Mouse (Mus musculus): Measurements from ENCODE around the gene Homer2.
A peak's percentile ranks its signal among the peaks of the same experiment; 100 is the strongest.

Gene Homer2

GRCm38 (mm10) chr7:81707471-81708140 lies at the start of gene Homer2:
Homer2 (minus strand) TSS chr7:81707527.
- no peak for DNase-seq

DNA sequence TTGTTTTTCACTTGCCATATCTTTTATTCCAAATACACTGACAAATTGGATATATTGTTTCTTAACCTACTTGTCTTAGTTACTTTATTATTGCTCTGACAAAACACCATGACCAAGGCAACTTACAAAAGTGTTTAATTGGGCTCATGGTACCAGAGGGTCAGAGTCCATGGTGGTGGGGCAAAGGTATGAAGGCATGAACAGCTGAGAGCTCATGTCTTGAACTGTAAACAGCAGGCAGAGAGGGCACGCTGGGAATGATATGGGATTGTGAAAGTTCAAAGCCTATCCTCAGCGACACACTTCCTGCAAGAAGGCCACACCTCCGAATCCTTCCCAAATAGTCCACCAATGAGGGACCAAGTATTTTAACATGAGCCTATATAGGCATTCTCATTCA lies 40.6 kb upstream of the Homer2 start:
- no peak for DNase-seq

DNA sequence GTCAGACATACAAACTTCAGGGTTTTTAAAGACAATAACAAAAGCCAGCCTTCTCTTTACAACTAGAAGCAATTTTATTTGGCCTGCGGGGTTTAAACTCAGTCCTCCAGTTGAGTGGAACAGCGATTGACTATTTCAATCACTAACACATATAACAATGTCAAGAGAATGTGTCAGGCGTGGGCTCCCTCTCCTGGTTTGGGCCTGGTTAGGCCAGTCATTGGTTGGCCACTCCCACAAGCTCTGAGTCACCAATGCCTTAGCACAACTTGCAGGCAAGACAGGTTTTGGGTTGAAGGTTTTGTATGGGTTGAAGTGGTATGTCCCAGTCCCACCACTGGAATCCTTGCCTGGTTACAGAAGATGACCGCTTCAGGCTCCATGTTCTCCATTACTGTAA lies 36.8 kb upstream of the Homer2 start:
- peak; percentile 49 to 60 for DNase-seq

- DNase-seq: no peak
These were observed 32.7 kb upstream of the Homer2 start for GRCm38 (mm10) chr7:81740010-81740409.

- DNase-seq: no peak
These were observed 31.5 kb upstream of the Homer2 start for GRCm38 (mm10) chr7:81738720-81739385.

DNA sequence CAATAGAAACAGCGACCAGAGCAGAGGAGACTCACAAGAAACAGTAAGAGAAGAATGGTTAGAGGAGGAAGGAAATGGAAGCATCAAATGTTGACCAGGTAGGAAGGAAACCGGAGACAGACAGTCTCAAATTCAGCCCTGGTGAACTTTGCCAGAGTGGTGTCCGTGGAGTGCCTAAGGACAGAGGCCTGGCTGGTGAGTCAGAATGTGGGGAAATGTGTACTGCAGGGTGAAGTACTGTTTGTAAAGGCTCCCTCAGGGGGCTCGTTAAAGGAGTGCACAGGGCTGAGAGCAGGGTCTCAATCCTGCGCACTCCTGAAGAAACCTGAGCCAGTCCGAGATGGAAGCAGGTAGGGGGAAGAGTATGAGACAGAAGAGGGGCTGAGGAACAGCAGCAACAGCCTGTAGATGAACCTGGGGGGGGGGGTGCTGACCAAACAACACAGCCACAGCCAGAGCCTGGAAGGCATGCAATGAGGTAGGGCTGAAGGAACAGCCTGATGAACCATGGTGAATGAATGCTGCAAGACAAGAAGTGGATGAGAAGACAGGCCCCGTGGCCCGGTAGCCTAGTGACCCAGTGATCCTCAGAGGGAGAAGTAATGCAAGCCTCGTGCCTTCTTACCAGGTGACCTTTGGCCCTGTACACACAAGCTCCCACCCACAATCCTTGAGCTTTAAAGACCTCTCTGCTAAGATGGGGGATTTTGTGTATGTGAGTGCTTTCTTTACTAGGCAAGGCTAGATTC lies 28.1 kb upstream of the Homer2 start:
- DNase-seq: no peak

DNA sequence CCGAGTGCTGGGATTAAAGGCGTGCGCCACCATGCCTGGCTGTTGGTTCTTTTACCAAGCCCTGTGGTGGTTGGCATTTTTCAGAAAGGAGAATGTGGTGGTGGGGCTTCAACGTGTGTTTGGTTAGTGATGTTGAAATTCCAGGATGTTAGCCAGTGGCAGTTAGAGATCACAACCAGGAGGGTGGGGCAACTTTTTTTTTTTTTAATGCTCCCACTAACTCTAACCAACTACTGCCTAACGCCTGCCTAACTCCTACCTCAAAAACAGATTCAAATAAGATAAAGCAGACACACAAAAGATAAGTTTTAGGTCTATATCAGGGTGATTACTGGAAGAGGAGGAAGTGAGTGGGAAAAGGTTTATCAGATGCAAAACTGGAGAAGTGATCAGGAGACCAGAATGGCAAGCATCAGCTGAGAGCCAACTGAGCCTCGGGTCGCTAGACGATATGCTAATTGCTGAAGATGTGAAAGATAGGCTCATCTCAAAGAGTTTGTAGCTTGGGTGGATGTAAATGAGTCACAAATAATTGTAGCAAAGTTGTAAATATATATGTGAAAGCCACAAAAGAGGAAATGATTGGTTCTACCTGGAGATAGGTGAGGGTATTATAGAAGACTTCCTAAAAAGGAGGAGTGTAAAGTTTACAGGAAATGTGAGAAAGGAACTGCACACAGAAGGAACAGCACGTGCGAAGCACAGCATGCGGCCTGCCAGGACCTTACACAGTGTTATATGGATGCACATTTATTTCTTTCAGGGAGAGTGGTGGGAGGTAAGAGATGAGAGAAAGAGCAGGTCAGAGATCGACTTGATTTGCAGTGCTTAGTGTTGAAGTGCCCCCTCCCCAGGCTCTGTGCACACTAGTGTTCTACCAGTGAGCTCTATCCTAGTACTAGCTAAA lies 25.1 kb upstream of the Homer2 start:
- DNase-seq: no peak

- no peak for DNase-seq
These were observed 23.9 kb upstream of the Homer2 start for GRCm38 (mm10) chr7:81731181-81731651.

- DNase-seq: no peak
These were observed 22.5 kb upstream of the Homer2 start for GRCm38 (mm10) chr7:81729787-81730186.

- DNase-seq: no peak
These were observed 20.4 kb upstream of the Homer2 start for GRCm38 (mm10) chr7:81727716-81728115.

GRCm38 (mm10) chr7:81726728-81727005 lies 19.3 kb upstream of the Homer2 start:
- DNase-seq: no peak

GRCm38 (mm10) chr7:81725986-81726727 lies 18.8 kb upstream of the Homer2 start:
- DNase-seq: no peak

GRCm38 (mm10) chr7:81723851-81724250 lies 16.5 kb upstream of the Homer2 start:
- no peak for DNase-seq

DNA sequence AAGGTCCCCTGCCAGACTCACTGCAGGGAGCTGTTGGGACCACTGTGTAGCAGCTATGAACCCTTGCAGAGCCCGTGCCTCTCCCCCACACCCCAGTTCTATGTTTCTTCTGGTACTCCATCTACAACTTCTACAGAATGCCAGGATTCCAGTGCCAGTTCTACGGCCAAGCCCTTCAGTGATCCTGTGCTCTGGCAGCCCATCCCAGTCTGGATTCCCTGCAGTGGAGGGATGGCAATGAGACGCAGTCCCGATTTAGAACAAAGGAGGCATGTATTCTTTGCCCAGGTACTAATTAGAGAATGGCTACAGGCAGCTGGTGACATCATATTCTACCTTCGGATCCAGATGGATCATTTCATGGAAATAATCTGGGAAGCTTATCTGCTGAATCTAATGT lies 13.9 kb upstream of the Homer2 start:
- DNase-seq: no peak

DNA sequence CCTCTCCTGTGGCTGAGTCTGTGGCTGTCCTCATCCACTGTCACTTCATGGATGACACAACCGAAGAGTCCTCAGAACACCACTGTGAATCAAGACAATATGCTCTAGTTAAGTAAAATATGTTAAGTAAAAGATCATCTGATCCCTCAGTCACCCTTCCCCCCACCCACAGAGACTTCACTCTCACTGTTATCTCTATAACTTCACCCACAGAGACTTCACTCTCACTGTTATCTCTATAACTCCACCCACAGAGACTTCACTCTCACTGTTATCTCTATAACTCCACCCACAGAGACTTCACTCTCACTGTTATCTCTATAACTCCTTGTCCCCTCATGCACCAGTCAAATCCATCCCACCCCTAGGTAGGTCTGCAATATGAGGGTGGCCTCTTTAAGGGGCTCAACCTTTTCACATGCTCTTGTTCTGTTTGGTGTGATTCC lies 11.9 kb upstream of the Homer2 start:
- no peak for DNase-seq

- no peak for DNase-seq
These were observed 11.3 kb upstream of the Homer2 start for GRCm38 (mm10) chr7:81718657-81719056.

DNA sequence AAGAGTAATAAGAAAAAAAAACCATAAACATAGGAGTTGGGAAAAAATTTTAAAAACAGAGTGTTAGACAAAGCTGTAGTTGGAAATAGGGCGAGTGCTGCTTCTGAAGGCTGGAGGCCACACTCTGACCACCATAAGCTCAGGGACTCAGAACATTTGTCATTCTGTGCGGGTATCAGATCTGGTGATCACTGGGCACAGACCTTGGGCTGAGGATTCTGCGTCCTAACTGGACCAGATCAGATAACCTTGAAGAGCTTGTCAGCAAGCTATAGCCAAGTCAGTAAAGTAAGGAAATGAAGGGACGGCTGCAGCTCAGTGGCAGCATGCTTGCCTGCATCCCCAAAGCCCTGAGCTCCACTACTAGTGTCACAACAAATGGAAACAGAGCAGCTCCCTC lies 2.8 kb upstream of the Homer2 start:
- DNase-seq: no peak

DNA sequence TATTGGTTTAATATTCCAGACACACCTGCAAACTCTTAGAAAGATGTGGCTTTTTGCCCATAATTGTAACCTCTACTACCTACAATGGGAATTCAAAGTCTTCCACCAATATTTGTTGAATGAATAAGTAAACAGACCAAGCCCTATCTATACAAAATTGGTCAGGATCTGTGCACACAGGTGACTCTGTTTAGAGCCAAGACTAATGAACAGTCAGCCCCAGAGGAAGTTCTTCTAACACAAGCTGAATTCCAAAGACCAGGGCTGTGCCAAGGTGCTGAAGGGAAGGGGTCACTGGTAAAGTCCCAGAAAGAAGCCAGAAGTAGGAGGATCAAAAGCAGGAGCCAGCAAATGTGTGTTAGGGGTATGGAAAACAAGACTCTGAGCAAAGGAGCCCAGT lies 838 bp upstream of the Homer2 start:
- no peak for DNase-seq

DNA sequence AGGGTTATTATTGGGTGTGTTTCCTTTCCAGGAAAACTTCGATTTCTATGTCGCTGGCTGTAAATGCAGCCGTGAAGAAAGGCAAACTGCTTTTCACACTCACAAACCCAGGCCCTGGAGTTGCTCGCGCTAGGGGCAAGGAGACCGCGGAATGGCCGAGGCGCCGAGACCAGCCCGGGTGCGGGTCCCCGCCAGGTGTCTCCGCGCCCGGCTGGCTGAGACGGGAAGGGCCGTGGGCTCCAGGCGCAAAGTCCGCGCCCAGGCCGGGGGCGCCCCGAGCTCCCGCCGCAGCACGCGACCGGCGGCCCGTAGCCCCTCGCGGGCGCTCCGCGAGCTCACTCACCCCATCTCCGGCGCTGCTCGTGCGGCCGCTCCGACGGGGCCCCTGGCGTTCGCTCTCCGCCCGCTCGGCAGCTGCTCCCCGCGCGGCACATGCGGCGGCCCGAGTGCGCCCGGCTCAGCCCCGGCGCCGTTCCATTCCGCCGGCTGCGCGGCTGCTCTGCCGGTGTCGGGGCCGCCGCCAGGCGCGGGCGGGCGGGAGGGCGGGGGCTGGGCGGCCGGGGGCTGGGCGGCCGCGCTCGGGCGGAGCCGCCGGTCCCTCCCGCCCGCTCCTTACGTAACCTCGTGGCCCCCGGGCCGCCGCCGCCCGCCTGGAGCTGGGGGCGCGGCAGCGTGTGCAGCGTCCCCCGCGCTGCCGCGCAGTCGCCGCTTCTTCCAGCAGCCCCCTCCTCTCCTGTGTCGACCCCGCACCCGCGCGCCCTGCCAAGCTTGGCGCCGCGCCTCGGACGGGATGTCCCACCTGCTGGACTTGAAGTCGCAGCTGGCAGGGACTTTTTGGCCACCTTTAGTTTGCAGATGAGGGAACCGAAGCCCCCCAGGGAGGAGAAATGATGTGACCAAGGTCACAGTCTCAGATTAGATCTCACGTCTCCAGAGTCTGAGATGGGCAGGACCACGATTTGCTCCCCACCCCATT lies 623 bp downstream of the Homer2 start:
- DNase-seq: peak; percentile 52 to 67

DNA sequence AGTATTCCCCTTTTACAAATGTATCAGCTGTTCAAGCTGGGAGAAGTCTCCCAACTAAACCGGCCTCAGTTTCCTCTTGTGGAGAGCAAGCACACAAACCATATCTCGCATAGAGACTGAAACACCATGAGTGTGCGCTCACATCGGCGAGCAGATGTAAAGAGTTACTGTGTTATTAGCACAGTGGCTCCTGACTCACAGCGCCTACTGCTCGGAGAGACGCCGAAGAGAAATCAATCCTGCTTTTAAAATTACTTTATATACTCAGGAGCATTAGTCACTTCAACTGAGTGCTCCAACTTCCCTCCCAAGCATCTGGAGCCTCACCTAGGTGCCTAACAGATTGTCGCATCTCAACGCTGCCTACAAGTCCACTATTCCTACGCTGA lies 1.3 kb downstream of the Homer2 start:
- no peak for DNase-seq

GRCm38 (mm10) chr7:81698357-81698756 lies 9.0 kb downstream of the Homer2 start:
- DNase-seq: no peak
